Mouse (Mus musculus): Measurements from ENCODE around the gene Crk. TPM values are rescaled to one million over a fixed set of nuclear protein-coding genes. Genes with fewer than 3 reads are reported as not detected.

Crk gene
- polyA plus RNA-seq, 1 experiment from 2014 or later = 83.8 TPM

- no peaks in the 10 kb centered on the region for H3K27me3 ChIP-seq (replicated peaks; ENCODE audit: insufficient read depth, low read length)
- TF ChIP-seq CTCF (IDR thresholded peaks at IDR 0.05) (no peak), EP300 (IDR thresholded peaks at IDR 0.05) (no peak)
- no peak overlapping the region for H3K9ac ChIP-seq (replicated peaks; ENCODE audit: low read depth)
- no peak overlapping the region for H3K4me3 ChIP-seq (ENCODE audit: low read depth, low read length)
- H3K9me3 ChIP-seq (ENCODE audit: low read length) = no peaks in the 10 kb centered on the region
- ATAC-seq = no peak
- H3K36me3 ChIP-seq (ENCODE audit: insufficient read depth, low read length) = no peaks in the 10 kb centered on the region
- DNase-seq (ENCODE audit: low spot score) = no peak
- WGBS = 51% methylated on average over 3 of the region's 3 CpGs
- no peak overlapping the region for H3K4me2 ChIP-seq (replicated peaks; ENCODE audit: low read depth, low read length)
- H3K4me1 ChIP-seq (ENCODE audit: insufficient read depth, low read depth, low read length) = peaks cover 20% of the 10 kb centered on the region; the same call in 1 of the 2 replicates
- H3K27ac ChIP-seq (ENCODE audit: low read length) = no peak overlapping the region
Observed at GRCm38 (mm10) chr11:75741615-75742014, 62.6 kb downstream of the Crk start.

DNA sequence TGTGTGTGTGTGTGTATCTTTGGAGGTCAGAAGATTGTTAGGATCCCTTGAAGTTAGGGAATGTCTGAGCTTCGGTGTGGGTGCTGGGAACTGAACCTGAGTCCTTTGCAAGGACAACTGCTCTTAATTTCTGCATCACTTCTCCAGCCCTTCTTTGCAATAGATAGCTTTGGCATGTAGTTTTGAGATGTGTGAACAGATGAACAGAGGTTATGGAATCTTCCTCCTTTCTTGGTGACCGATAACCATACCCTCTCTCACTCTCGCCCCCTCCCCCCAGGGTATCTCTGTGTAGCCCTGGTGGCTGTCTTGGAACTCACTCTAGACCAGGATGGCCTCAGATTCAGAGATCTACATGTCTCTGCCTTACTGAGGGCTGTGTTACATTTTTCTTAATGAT, 65.7 kb downstream of the Crk start:
- ATAC-seq (no peak), DNase-seq (ENCODE audit: low spot score) (no peak)
- Histone ChIP-seq H3K27ac (ENCODE audit: low read length) (no peak overlapping the region), H3K4me3 (ENCODE audit: low read depth, low read length) (no peak overlapping the region), H3K9ac (replicated peaks; ENCODE audit: low read depth) (no peak overlapping the region), H3K36me3 (ENCODE audit: insufficient read depth, low read length) (no peaks in the 10 kb centered on the region), H3K27me3 (replicated peaks; ENCODE audit: insufficient read depth, low read length) (no peaks in the 10 kb centered on the region), H3K4me2 (replicated peaks; ENCODE audit: low read depth, low read length) (no peak overlapping the region), H3K9me3 (ENCODE audit: low read length) (no peaks in the 10 kb centered on the region), H3K4me1 (ENCODE audit: insufficient read depth, low read depth, low read length) (peaks cover 13% of the 10 kb centered on the region; the same call in 1 of the 2 replicates)
- TF ChIP-seq EP300 (IDR thresholded peaks at IDR 0.05) (no peak), CTCF (IDR thresholded peaks at IDR 0.05) (no peak)
- 92% methylated on average over 3 of the region's 3 CpGs for WGBS

DNA sequence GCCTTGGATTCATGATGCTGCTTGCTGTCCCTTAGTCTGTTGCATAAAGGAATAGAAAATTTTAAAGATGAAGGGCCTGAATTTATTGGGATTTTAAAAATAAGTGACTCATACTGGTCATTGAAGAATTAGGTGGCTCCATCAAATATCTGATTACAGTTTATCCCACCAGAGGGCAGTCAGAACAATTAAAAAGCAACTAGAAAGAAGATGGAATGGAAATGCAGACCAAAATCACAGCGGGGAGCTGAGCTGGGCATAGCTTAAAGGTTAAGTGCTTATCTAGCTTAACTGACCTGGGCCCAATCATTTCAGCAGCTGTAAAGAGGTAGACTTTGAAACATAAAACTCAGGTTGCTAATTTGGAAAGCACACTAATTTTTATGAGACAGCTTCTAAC, 71.5 kb downstream of the Crk start:
- Histone ChIP-seq H3K27me3 (replicated peaks; ENCODE audit: insufficient read depth, low read length) (no peaks in the 10 kb centered on the region), H3K9me3 (ENCODE audit: low read length) (no peaks in the 10 kb centered on the region), H3K36me3 (ENCODE audit: insufficient read depth, low read length) (no peaks in the 10 kb centered on the region), H3K27ac (ENCODE audit: low read length) (no peak overlapping the region), H3K4me2 (replicated peaks; ENCODE audit: low read depth, low read length) (no peak overlapping the region), H3K4me3 (ENCODE audit: low read depth, low read length) (no peak overlapping the region), H3K4me1 (ENCODE audit: insufficient read depth, low read depth, low read length) (no peaks in the 10 kb centered on the region; the same call in 1 of the 2 replicates), H3K9ac (replicated peaks; ENCODE audit: low read depth) (no peak overlapping the region)
- 66% methylated on average over 1 of the region's 1 CpGs for WGBS
- ATAC-seq (no peak), DNase-seq (ENCODE audit: low spot score) (no peak)
- TF ChIP-seq EP300 (IDR thresholded peaks at IDR 0.05) = no peak
- peak; percentile 31 for TF ChIP-seq CTCF (IDR thresholded peaks at IDR 0.05)

DNA sequence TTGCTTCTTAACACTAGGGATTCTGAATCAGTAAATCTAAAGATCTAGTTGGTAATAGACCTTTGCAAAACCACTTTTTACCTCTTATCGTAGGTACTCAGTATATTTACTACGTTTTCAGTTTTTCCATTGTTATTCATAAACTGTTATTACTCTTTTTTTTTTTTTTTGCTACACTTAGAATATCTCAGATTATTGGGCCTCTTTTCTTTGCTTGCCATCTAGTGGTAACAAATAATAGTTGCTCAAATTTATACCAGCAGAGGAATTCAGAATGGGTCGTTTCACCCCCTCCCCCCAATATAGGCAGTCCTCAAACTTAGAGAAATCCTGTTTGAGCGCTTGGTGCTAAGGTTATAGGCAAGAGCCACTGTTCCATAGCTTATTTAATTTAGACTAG, 72.0 kb downstream of the Crk start:
- H3K4me2 ChIP-seq (replicated peaks; ENCODE audit: low read depth, low read length) = no peak overlapping the region
- H3K36me3 ChIP-seq (ENCODE audit: insufficient read depth, low read length) = no peaks in the 10 kb centered on the region
- TF ChIP-seq EP300 (IDR thresholded peaks at IDR 0.05) = no peak
- TF ChIP-seq CTCF (IDR thresholded peaks at IDR 0.05) = peak; percentile 43
- H3K4me1 ChIP-seq (ENCODE audit: insufficient read depth, low read depth, low read length) = no peaks in the 10 kb centered on the region; the same call in 1 of the 2 replicates
- no peak overlapping the region for H3K27ac ChIP-seq (ENCODE audit: low read length)
- DNase-seq (ENCODE audit: low spot score) (peak; percentile 52), ATAC-seq (no peak)
- no peaks in the 10 kb centered on the region for H3K9me3 ChIP-seq (ENCODE audit: low read length)
- no peaks in the 10 kb centered on the region for H3K27me3 ChIP-seq (replicated peaks; ENCODE audit: insufficient read depth, low read length)
- WGBS = 62% methylated on average over 4 of the region's 4 CpGs
- H3K9ac ChIP-seq (replicated peaks; ENCODE audit: low read depth) = no peak overlapping the region
- no peak overlapping the region for H3K4me3 ChIP-seq (ENCODE audit: low read depth, low read length)

Other genes with a start within 250 kb of the Crk start
- 0.14 and 0.19 TPM in 2 replicates for gene Serpinf2, start 239.7 kb upstream of the Crk start, polyA plus RNA-seq (2015; fragmentation: Nextera tagmentation; extraction: Ambion mirVana)
- 5.9 and 7.2 TPM in 2 replicates for gene Wdr81, start 224.5 kb upstream of the Crk start, polyA plus RNA-seq (2015; fragmentation: Nextera tagmentation; extraction: Ambion mirVana)
- gene Tlcd2, start 217.5 kb upstream of the Crk start, polyA plus RNA-seq (2015; fragmentation: Nextera tagmentation; extraction: Ambion mirVana) = 6.1 and 8.7 TPM in 2 replicates
- gene Prpf8, start 192.4 kb upstream of the Crk start, polyA plus RNA-seq (2015; fragmentation: Nextera tagmentation; extraction: Ambion mirVana) = 19.7 and 22.5 TPM in 2 replicates
- 12.4 and 15.7 TPM in 2 replicates for gene Rilp, start 169.2 kb upstream of the Crk start, polyA plus RNA-seq (2015; fragmentation: Nextera tagmentation; extraction: Ambion mirVana)
- gene Scarf1, start 165.7 kb upstream of the Crk start, polyA plus RNA-seq (2015; fragmentation: Nextera tagmentation; extraction: Ambion mirVana) = 18.5 and 21.2 TPM in 2 replicates
- 18.2 and 24.0 TPM in 2 replicates for gene Slc43a2, start 147.6 kb upstream of the Crk start, polyA plus RNA-seq (2015; fragmentation: Nextera tagmentation; extraction: Ambion mirVana)
- 71.1 and 74.4 TPM in 2 replicates for gene Pitpna, start 91.2 kb upstream of the Crk start, polyA plus RNA-seq (2015; fragmentation: Nextera tagmentation; extraction: Ambion mirVana)
- gene Inpp5k, start 48.3 kb upstream of the Crk start, polyA plus RNA-seq (2015; fragmentation: Nextera tagmentation; extraction: Ambion mirVana) = 60.2 and 71.4 TPM in 2 replicates
- 88.5 and 102 TPM in 2 replicates for gene Myo1c, start 28.8 kb upstream of the Crk start, polyA plus RNA-seq (2015; fragmentation: Nextera tagmentation; extraction: Ambion mirVana)
- gene Ywhae, start 53.6 kb downstream of the Crk start, polyA plus RNA-seq (2015; fragmentation: Nextera tagmentation; extraction: Ambion mirVana) = 453 and 499 TPM in 2 replicates
- 0.06 and 0.10 TPM in 2 replicates for gene Doc2b, start 116.8 kb downstream of the Crk start, polyA plus RNA-seq (2015; fragmentation: Nextera tagmentation; extraction: Ambion mirVana)